Mouse (Mus musculus) thymus, postnatal 25 days (tissue): ENCODE results near the gene Hmgb2.
A peak's percentile ranks its signal among the peaks of the same experiment; 100 is the strongest.
"Not testable (repeated sequence)": the region's sequence is repeated elsewhere in the genome, so short reads cannot be mapped to it uniquely, and the experiment has no call there.

Experiments used
- DNase-seq: peaks from one replicate; pipeline ENCODE4 v3.0.0; 2022

The Hmgb2 gene

GRCm38 (mm10) chr8:57511316-57512118 lies at the start of gene Hmgb2:
TSS of gene Hmgb2 (plus strand) at chr8:57511907.
- DNase-seq, result peak; percentile 99

- DNase-seq, result no peak
These were observed 48.9 kb upstream of the Hmgb2 start for GRCm38 (mm10) chr8:57462839-57463238.

GRCm38 (mm10) chr8:57463757-57464156 lies 48.0 kb upstream of the Hmgb2 start:
- no peak for DNase-seq

GRCm38 (mm10) chr8:57468624-57469023 lies 43.1 kb upstream of the Hmgb2 start:
- DNase-seq, result no peak

GRCm38 (mm10) chr8:57470863-57471262 lies 40.8 kb upstream of the Hmgb2 start:
- DNase-seq, result no peak

- DNase-seq, result no peak
These were observed 38.0 kb upstream of the Hmgb2 start for GRCm38 (mm10) chr8:57473751-57474150.

GRCm38 (mm10) chr8:57478406-57478805 lies 33.3 kb upstream of the Hmgb2 start:
- no peak for DNase-seq

GRCm38 (mm10) chr8:57479700-57480099 lies 32.0 kb upstream of the Hmgb2 start:
- no peak for DNase-seq

- DNase-seq, result no peak
These were observed 31.1 kb upstream of the Hmgb2 start for GRCm38 (mm10) chr8:57480606-57481005.

- peak; percentile 58 for DNase-seq
These were observed 24.9 kb upstream of the Hmgb2 start for GRCm38 (mm10) chr8:57486491-57487440.

- peak; percentile 99 for DNase-seq
These were observed 24.1 kb upstream of the Hmgb2 start, which contains the start of gene Sap30 for GRCm38 (mm10) chr8:57487441-57488155. TSS of gene Sap30 (minus strand) at chr8:57487860.

GRCm38 (mm10) chr8:57488312-57488765 lies 23.4 kb upstream of the Hmgb2 start:
- peak; percentile 63 for DNase-seq

- DNase-seq, result no peak
These were observed 22.3 kb upstream of the Hmgb2 start for GRCm38 (mm10) chr8:57489366-57489765.

- no peak for DNase-seq
These were observed 21.8 kb upstream of the Hmgb2 start for GRCm38 (mm10) chr8:57489896-57490295.

GRCm38 (mm10) chr8:57491873-57492272 lies 19.8 kb upstream of the Hmgb2 start:
- DNase-seq, result no peak

- no peak for DNase-seq
These were observed 13.2 kb upstream of the Hmgb2 start for GRCm38 (mm10) chr8:57498494-57498846.

GRCm38 (mm10) chr8:57498847-57499511 lies 12.7 kb upstream of the Hmgb2 start:
- no peak for DNase-seq

GRCm38 (mm10) chr8:57503641-57504040 lies 8.1 kb upstream of the Hmgb2 start:
- peak; percentile 87 for DNase-seq

GRCm38 (mm10) chr8:57505500-57505899 lies 6.2 kb upstream of the Hmgb2 start:
- not testable (repeated sequence) for DNase-seq

GRCm38 (mm10) chr8:57507556-57508063 lies 4.1 kb upstream of the Hmgb2 start:
- DNase-seq, result no peak

GRCm38 (mm10) chr8:57508657-57509056 lies 3.0 kb upstream of the Hmgb2 start:
- no peak for DNase-seq

- DNase-seq, result no peak
These were observed 854 bp upstream of the Hmgb2 start for GRCm38 (mm10) chr8:57510791-57511315.
